Mouse (Mus musculus): Measurements from ENCODE around the gene Pkn1.
A peak's percentile ranks its signal among the peaks of the same experiment; 100 is the strongest.

Gene Pkn1

GRCm38 (mm10) chr8:83723447-83724083 lies 24.6 kb upstream of the Pkn1 start:
- DNase-seq, result no peak

- DNase-seq, result no peak
Observed at GRCm38 (mm10) chr8:83722631-83723030, 23.7 kb upstream of the Pkn1 start.

DNA sequence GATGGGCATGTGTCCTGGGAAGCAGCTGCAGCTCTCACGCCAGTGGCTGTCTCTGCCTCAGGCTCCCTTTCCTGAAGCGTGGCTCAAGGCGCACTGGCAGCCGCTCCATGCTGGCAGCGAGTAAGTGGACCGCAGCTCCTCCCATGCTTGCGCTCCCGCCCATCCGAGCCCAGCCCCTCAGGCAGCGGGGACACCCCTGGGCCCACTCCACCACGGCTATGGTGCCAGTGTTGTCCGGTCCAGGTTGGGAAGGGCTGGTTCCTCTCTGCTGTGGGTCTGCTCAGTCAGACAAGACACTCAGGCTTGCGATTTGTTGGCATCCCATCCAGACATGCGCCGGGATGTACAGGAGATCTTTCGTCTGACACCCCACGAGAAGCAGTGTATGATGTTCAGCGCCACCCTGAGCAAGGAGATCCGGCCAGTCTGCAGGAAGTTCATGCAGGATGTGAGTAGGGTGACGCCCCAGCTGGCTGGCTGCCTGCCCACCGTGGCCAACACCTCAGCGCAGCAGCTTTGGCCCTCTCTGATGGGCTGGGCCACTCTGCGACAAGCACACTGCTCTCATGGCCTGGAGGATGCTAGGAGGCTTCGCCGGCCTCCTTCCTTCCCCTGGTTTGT lies 22.5 kb upstream of the Pkn1 start:
- peak; percentile 91 for DNase-seq

DNA sequence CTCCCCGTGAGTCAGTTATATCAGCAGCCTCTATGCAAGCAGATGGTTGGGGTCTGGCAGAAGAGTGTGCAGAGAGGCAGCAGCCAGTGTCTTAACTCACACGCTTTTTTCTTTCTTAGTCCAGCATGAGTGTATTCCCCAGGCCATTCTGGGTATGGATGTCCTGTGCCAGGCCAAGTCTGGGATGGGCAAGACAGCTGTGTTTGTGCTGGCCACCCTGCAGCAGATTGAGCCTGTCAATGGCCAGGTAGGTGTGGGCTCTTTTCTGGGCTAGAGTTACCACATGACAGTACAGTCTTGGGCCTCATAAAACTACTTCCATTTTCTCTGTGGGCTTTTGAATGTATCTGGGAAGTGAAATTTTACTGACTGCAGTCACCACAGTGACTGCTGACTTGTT lies 20.7 kb upstream of the Pkn1 start:
- DNase-seq, result no peak

GRCm38 (mm10) chr8:83719048-83719447 lies 20.1 kb upstream of the Pkn1 start:
- no peak for DNase-seq

DNA sequence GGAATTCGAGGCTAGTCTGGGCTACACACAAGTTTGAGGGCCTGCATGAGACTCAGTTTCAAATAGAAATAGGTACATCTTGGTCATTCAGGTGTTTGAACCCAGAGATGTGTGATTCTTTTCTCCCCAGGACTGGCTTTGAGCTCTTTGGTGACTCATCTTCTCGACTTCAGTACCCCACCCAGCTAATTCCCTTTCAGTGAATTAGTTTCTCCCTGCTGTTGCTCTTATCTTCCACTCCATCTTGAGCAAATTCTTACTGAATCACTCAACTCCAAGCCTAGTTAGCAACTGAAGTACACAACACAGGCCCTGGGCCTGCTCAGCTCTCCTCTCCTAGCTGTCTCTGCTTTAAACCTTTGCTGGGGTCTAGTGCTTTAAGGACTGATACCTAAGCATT lies 17.6 kb upstream of the Pkn1 start:
- DNase-seq, result no peak

- no peak for DNase-seq
Observed at GRCm38 (mm10) chr8:83715771-83716170, 16.8 kb upstream of the Pkn1 start.

DNA sequence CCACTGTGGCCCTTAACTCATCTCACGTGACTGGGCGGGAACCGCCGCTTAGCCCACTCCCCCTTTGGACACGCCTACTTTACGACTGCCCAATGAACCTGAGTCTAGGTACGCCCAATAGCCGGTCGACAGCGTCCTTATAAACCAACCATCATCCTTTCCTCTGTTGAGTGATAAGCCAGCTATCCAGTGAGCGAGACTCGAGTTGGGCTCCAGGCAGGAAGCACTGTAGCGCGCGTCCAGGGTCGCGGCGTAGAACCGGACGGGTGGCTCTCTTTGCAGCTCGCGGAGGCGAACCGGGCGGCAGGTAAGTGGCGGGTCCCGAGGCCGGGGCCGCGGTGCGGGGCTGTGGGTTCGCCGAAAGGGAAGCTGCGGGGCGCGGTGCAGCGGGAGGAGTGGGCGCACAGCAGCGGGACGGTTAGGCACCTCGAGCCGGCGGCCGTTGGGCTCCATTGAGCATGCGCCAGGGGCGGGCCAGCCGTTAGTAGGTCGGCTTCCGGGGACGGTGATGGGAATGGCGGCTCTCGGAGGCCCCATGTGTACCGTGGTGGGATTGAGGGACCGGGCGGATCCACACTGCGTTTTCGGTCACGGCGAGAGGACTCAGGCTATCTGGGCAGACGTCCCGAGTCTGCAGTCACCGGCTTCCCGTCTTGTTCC lies 16.2 kb upstream of the Pkn1 start, which contains the start of gene Ddx39:
TSS of gene Ddx39 (plus strand) at position 147 of the 660 bp plus-strand sequence.
- peak; percentile 99 for DNase-seq

DNA sequence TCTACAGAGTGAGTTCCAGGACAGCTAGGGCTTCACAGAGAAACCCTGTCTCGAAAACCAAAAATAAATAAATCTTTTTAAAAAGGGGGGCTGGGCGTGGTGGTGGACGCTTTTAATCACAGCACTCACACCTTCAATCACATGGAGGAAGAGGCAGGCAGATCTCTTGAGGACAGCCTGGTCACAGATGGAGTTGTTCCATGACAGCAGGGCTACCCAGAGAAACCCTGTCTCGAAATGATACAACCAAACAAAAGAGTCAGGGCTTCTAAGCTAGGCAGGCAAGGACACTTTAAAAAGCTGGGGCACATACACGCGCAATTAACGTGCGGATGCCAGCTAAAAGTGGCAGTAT lies 15.7 kb upstream of the Pkn1 start:
- DNase-seq, result no peak

GRCm38 (mm10) chr8:83707554-83707953 lies 8.6 kb upstream of the Pkn1 start:
- DNase-seq, result no peak

DNA sequence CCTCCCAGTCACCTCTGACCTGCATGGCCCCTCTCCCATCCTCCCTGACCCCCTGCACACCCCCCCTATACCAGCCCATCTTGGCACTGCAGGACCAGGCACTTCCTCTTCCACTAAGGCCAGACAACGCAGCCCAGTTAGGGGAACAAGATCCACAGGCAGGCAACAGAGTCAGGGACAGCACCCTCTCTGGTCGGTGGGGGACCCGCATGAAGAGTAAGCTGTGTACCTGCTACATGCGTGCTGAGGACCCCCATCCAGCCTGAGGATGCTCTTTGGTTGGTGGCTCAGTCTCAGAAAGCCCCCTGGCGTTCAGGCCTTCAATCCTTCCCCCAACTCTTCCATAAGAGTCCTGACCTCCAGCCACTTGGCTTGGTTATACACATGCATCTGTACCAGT lies 7.4 kb upstream of the Pkn1 start:
- no peak for DNase-seq

DNA sequence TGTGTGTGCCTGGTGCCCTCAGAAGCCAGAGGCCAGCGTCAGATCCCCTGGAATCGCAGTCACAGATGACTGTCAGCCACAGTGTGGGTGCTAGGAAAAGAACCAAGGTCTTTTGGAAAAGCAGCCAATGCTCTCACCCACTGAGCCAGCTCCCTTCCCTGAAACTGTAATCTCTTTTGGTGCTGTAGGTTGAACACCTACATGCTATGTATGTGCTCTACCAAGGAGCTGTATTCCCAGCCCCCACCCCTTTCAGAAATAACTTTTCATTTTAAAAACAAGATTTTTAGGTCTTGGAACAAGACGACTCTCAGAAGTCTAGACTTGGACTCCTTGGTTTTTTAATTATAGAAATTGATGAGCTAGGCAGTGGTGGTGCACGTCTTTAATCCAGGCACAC lies 4.4 kb upstream of the Pkn1 start:
- DNase-seq, result no peak

DNA sequence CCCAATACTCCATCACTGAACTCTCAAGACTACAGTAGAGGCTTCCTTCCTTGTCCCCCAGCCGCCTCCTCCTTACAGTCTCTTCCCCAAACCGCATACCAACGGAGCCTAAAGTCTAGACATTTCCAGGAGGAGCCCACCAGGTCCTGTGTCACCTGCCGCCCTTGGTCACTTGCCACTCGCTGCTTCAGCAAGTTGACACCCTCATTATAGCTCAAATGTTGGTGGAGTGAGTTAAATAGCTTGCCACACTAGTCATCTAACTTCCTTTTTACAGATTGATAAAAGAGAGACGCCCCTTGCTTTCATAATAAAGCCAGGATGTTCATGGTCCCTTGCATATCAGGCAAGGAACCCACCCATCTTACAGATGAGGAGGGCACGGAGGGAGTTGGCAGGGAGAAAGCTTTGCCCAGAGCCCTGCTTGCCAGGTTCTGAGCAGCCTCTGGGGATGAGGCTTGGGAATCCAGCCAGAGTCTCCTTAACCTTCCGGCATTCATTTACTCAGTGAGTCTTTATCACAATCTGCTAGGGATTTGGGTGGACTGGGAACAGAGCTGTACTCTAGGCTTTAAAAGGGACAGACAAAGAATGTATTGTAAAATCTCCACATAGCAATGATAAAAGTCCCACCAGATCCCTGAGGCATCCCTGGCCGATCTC lies 1.6 kb upstream of the Pkn1 start:
- DNase-seq, result no peak

GRCm38 (mm10) chr8:83699566-83699965 lies 587 bp upstream of the Pkn1 start:
- no peak for DNase-seq

DNA sequence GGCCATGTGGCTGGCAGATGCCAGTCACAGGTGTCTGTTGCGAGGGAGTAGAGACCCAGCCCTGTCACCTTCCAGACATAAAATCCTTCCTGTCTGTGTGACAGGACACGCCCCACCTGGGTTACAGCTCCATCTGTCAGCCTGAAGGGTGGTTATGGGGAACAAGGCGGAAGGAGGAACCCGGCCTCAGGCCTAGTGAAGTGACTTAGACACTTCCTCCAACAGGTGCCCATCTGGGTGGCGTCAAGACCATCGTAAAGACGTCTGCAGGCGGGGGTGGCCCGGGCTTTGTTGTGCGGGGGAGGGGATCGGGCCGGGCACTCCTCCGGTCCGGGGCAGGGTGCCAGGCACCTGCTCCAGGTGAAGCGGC lies 703 bp downstream of the Pkn1 start:
- DNase-seq, result peak; percentile 60

GRCm38 (mm10) chr8:83697374-83698220 lies 1.4 kb downstream of the Pkn1 start:
- peak; percentile 76 for DNase-seq

- peak; percentile 50 for DNase-seq
Observed at GRCm38 (mm10) chr8:83695351-83696106, 3.5 kb downstream of the Pkn1 start.

DNA sequence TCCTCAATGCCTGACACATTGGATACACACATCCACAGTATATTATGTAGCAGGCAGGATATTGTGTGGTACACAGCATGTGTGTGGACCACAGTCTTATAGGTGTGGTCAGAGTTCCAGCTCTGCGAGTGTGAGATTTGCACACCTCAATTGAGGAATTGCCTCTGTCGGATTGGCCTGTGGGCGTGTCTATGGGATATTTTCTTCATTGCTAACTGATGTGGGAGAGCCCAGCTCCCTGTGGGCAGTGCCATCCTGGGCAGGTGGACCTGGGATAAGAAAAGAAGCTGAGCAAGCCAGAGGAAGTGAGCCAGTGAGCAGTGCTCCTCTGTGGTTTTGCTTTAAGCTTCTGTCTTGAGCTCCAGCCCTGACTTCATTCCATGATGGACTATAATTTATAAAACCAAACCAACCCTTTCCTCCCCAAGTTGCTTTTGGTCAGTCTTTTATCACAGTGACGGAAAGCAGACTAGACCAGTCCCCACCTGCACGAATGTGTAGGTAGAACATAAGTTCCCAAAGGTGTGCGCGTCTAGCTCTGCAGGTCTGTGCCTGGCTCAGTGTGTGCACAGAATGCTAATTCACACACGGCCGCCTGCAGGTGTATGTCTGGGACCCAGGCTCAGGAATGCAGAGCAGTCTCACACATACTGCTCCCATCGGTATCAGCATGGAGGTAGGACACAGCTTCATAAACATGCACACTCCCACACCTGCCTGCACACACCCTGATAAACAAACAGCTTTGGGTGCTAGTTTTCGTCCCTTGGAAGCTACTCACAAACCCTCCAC lies 4.4 kb downstream of the Pkn1 start:
- no peak for DNase-seq

- DNase-seq, result peak; percentile 52
Observed at GRCm38 (mm10) chr8:83693609-83694236, 5.3 kb downstream of the Pkn1 start.

DNA sequence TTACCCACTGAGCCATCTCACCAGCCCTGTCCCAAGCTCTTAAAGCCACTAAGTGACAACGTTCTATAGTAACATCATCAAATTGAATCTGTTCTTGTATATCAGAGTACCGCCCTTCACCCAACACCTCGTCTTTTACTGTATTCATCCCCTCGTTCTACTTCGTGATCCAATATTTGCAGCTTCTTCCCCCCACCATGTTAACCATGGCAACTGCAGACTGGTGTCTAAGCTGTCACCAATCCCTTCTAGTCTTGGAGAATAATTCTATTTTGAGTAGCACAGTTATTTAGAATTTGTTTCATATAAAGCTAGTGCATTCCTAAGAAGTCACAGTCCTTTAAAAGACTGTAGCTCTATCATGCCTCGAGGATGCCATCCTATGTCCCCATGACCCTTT lies 9.7 kb downstream of the Pkn1 start:
- DNase-seq, result no peak

GRCm38 (mm10) chr8:83684517-83684916 lies 14.5 kb downstream of the Pkn1 start:
- no peak for DNase-seq
